Mouse (Mus musculus) forelimb bud, embryonic 11.5 days (tissue): ENCODE measurements around the gene Ncln.

ENCODE experiments used
- DNase-seq: peaks from one replicate; pipeline ENCODE4 v3.0.0-alpha.2; 2012; ENCODE audit warnings: low read depth, low spot score

Ncln gene

GRCm38 (mm10) chr10:81489941-81490340 is 6.3 kb downstream of the Ncln start:
- no peak for DNase-seq

- no peak for DNase-seq
Measured at GRCm38 (mm10) chr10:81488081-81488480, 8.1 kb downstream of the Ncln start.

- no peak for DNase-seq
Measured at GRCm38 (mm10) chr10:81486496-81486895, 9.7 kb downstream of the Ncln start.

GRCm38 (mm10) chr10:81485479-81486018 is 10.6 kb downstream of the Ncln start:
- no peak for DNase-seq

- DNase-seq: no peak
Measured at GRCm38 (mm10) chr10:81485060-81485449, 11.1 kb downstream of the Ncln start.

GRCm38 (mm10) chr10:81484441-81485059 is 11.6 kb downstream of the Ncln start:
- no peak for DNase-seq

GRCm38 (mm10) chr10:81483983-81484382 is 12.2 kb downstream of the Ncln start:
- peak; percentile 68 for DNase-seq

GRCm38 (mm10) chr10:81482533-81482889 is 13.7 kb downstream of the Ncln start, which contains the start of gene Celf5:
TSS of gene Celf5 (minus strand) at chr10:81482709.
- no peak for DNase-seq

GRCm38 (mm10) chr10:81481605-81482532 is 14.3 kb downstream of the Ncln start:
- DNase-seq: no peak

GRCm38 (mm10) chr10:81474461-81474860 is 21.7 kb downstream of the Ncln start:
- no peak for DNase-seq

GRCm38 (mm10) chr10:81473003-81473451 is 23.2 kb downstream of the Ncln start:
- peak; percentile 30 for DNase-seq

- DNase-seq: no peak
Measured at GRCm38 (mm10) chr10:81472403-81473002, 23.7 kb downstream of the Ncln start.

GRCm38 (mm10) chr10:81470454-81470853 is 25.7 kb downstream of the Ncln start:
- no peak for DNase-seq

- DNase-seq: no peak
Measured at GRCm38 (mm10) chr10:81469253-81469652, 26.9 kb downstream of the Ncln start.

GRCm38 (mm10) chr10:81467670-81468235 is 28.4 kb downstream of the Ncln start:
- DNase-seq: no peak

GRCm38 (mm10) chr10:81466881-81467280 is 29.3 kb downstream of the Ncln start:
- DNase-seq: no peak

GRCm38 (mm10) chr10:81466066-81466465 is 30.1 kb downstream of the Ncln start:
- no peak for DNase-seq

- DNase-seq: no peak
Measured at GRCm38 (mm10) chr10:81465265-81465645, 30.9 kb downstream of the Ncln start.

- DNase-seq: peak; percentile 24
Measured at GRCm38 (mm10) chr10:81464405-81465264, 31.6 kb downstream of the Ncln start.

GRCm38 (mm10) chr10:81463531-81463930 is 32.7 kb downstream of the Ncln start:
- no peak for DNase-seq

GRCm38 (mm10) chr10:81462917-81463316 is 33.3 kb downstream of the Ncln start:
- DNase-seq: no peak
